Mouse (Mus musculus): ENCODE measurements at regions not wholly inside any gene's neighbourhood (a gene's known extent, or its start where the extent isn't known, plus 50 kb on each side); places are given as distances from the start of the nearest gene placed in this dataset.

GRCm38 (mm10) chr9:63043304-63043703, 55.6 kb upstream of the Pias1 start:
- no peak for DNase-seq (ENCODE audit: low read depth, low spot score)

GRCm38 (mm10) chr9:63038031-63038430, 50.3 kb upstream of the Pias1 start:
- DNase-seq (ENCODE audit: low read depth, low spot score): no peak

Data from ES-CJ7 (cell line).